Mouse (Mus musculus): ENCODE measurements around the gene Lrmda.

- TF ChIP-seq CTCF (IDR thresholded peaks at IDR 0.05; ENCODE audit: extremely low read depth, insufficient read depth, low read length) = no peak
- TF ChIP-seq POLR2A (IDR thresholded peaks at IDR 0.05; ENCODE audit: extremely low read depth, insufficient read depth, low read length) = no peak
Measured at GRCm38 (mm10) chr14:22808595-22809166, 789.2 kb downstream of the Lrmda start.
